Mouse (Mus musculus) liver, embryonic 14.5 days (tissue): ENCODE results near the gene Myo15.

ENCODE experiments used
- CTCF ChIP-seq: IDR thresholded peaks from 2 replicates; pipeline ENCODE4 v1.5.1; 2016; ENCODE audit warnings: antibody characterized with exemption, low read depth, control low read depth
- EP300 ChIP-seq: IDR thresholded peaks from 2 replicates; pipeline ENCODE4 v1.6.1; 2016; ENCODE audit warnings: antibody characterized with exemption, low read depth

GRCm38 (mm10) chr11:60474534-60474933 is 5.4 kb downstream of the Myo15 start:
- TF ChIP-seq CTCF (0 out of 2 replicates have a peak, but pooled peaks have one; percentile 17), EP300 (no peak)
